Mouse (Mus musculus): ENCODE measurements around the gene Gpr107.

GRCm38 (mm10) chr2:31244216-31244615, 92.1 kb downstream of the Gpr107 start:
- TF ChIP-seq CTCF (IDR thresholded peaks at IDR 0.05; ENCODE audit: low read depth, low read length), result no peak
- no peak for TF ChIP-seq POLR2A (IDR thresholded peaks at IDR 0.05; ENCODE audit: extremely low read depth, insufficient read depth, low read length)

Measured in liver, adult 2 months (tissue).